Mouse (Mus musculus) cortical plate, adult 2 months (tissue): Measurements from ENCODE around the gene H2afy2. TPM values are rescaled to one million over a fixed set of nuclear protein-coding genes. Genes with fewer than 3 reads are reported as not detected.

Experiments used
- H3K27ac ChIP-seq: fragments of 200-500 bp; 2 replicates; pipeline ENCODE4 v1.5.1; 2012; ENCODE audit warnings: low read length, control low read depth, inconsistent platforms; ENCODE audit not compliant: insufficient read depth
- H3K4me1 ChIP-seq: fragments of 200-500 bp; 2 replicates; pipeline ENCODE4 v1.6.1; 2011; ENCODE audit warnings: low read length; ENCODE audit not compliant: control insufficient read depth, insufficient read depth
- H3K4me3 ChIP-seq: fragments of 200-500 bp; 2 replicates; pipeline ENCODE4 v1.5.1; 2011; ENCODE audit warnings: mild to moderate bottlenecking, low read length, control low read depth; ENCODE audit not compliant: insufficient read depth
- CTCF ChIP-seq: fragments of 200-500 bp; IDR thresholded peaks from 2 replicates; pipeline ENCODE4 v1.5.1; 2011; ENCODE audit warnings: mild to moderate bottlenecking, control low read depth, low read length; ENCODE audit not compliant: insufficient read depth; ENCODE audit errors: extremely low read depth
- POLR2A ChIP-seq: fragments of 200-500 bp; IDR thresholded peaks from 2 replicates; pipeline ENCODE4 v1.6.1; 2011; ENCODE audit warnings: mild to moderate bottlenecking, low read length, control low read depth; ENCODE audit not compliant: insufficient read depth; ENCODE audit errors: extremely low read depth
- polyA plus RNA-seq: library from polyadenylated mRNA; depleted of rRNA; stranded (reverse); fragments of >200 nt; gene quantifications from 2 replicates; pipeline ENCODE4 v1.2.3, GENCODE M21; 2012

H2afy2 gene
- polyA plus RNA-seq, 1 experiment, result 17.9 TPM

GRCm38 (mm10) chr10:61757022-61757421 is 26.9 kb downstream of the H2afy2 start:
- H3K4me1 ChIP-seq, result peaks cover 2% of the 10 kb centered on the region; the same call in 1 of the 2 replicates
- H3K27ac ChIP-seq, result no peak overlapping the region
- no peak overlapping the region for H3K4me3 ChIP-seq
- TF ChIP-seq POLR2A (no peak), CTCF (no peak)

DNA sequence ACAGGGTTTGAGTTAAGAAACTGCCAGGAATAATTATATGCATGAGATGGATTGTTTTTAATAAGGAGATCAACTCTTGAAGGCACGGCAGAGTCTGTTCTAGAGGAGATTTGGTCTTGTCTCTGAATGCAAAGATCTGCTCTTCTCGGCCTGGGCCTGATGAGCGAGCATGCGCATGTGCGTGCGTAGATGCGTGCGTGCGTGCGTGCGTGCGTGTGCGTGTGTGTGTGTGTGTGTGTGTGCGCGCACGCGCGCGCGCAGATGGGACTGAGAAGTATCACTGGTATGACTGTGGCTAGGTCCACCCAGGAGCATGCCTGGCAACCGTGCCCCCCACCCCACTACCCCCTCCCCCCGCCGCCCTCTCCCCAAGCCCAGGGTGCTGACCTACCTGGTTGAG is 30.9 kb downstream of the H2afy2 start:
- no peak overlapping the region for H3K27ac ChIP-seq
- no peak for TF ChIP-seq POLR2A
- TF ChIP-seq CTCF, result no peak
- H3K4me3 ChIP-seq, result no peak overlapping the region
- H3K4me1 ChIP-seq, result no peaks in the 10 kb centered on the region

DNA sequence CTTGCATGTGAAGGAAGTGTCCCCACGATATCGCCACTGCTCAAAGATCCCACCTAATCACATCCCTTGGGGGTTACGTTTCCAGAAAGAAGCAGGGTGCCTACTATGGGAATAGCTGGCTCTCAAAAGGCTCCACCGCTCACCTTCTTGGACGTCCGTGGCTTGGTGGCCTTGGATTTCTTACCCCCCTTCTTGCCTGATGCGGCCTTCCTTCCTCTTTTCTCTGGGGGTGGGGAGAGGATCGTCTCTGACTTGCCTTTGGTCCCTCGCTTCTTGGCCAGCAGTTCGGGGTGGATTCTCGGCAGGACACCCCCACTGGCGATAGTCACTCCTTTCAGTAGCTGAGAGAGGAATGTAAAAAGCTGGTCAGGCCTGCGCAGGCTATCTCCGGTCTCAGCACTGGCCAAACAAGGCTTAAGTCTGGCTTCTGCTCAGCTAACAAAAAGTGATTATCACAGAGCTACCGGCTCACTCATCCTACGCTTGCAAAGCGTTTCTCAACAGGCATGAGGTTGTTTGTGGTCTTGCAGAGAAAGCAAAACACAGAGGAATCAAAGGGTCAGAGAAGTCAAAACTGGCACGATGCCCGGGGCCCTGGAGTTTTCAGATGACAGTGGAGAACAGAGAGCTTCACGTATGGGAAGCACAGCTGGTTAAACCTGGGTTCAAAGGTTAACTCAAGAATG is 32.3 kb downstream of the H2afy2 start:
- Histone ChIP-seq H3K4me3 (no peak overlapping the region), H3K27ac (no peak overlapping the region), H3K4me1 (no peaks in the 10 kb centered on the region)
- TF ChIP-seq POLR2A (no peak), CTCF (no peak)

GRCm38 (mm10) chr10:61750014-61750413 is 33.9 kb downstream of the H2afy2 start:
- Histone ChIP-seq H3K27ac (no peak overlapping the region), H3K4me1 (no peaks in the 10 kb centered on the region), H3K4me3 (no peak overlapping the region)
- TF ChIP-seq CTCF (no peak), POLR2A (no peak)

DNA sequence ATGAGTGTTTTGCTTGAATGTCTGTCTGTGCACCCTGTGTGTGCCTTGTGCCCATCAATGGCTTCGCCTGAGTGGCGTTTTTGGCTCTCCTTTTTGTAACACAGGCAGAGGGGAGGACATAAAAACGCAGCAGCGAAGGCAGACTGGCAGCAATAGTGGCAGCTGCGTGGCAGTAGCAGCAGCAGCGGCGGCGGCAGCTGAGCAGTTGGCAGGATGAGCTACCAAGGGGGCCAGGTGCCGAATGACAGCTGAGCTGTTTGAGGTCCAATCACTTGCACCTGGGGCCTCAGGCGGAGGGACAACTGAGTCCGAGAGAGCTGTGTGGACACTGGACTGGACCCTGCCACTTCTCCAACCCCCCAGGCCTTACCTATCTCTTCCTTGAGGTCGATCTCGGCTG is 36.6 kb downstream of the H2afy2 start:
- Histone ChIP-seq H3K4me3 (no peak overlapping the region), H3K4me1 (no peaks in the 10 kb centered on the region), H3K27ac (no peak overlapping the region)
- no peak for TF ChIP-seq CTCF

- no peak overlapping the region for H3K27ac ChIP-seq
- H3K4me3 ChIP-seq, result no peak overlapping the region
- H3K4me1 ChIP-seq, result no peaks in the 10 kb centered on the region
- peak; percentile 29; the same call in 1 of the 2 replicates for TF ChIP-seq CTCF
- TF ChIP-seq POLR2A, result no peak
Observed at GRCm38 (mm10) chr10:61745133-61745532, 38.8 kb downstream of the H2afy2 start.

- H3K4me3 ChIP-seq, result no peak overlapping the region
Observed at GRCm38 (mm10) chr10:61742336-61742735, 41.6 kb downstream of the H2afy2 start.

GRCm38 (mm10) chr10:61741873-61742272 is 42.1 kb downstream of the H2afy2 start:
- no peak overlapping the region for H3K4me3 ChIP-seq
- TF ChIP-seq POLR2A (no peak), CTCF (no peak)

More at GRCm38 (mm10) chr10:61742336-61742735, 41.6 kb downstream of the H2afy2 start:
- H3K4me1 ChIP-seq, result no peaks in the 10 kb centered on the region
- TF ChIP-seq POLR2A (no peak), CTCF (no peak)
- no peak overlapping the region for H3K27ac ChIP-seq

DNA sequence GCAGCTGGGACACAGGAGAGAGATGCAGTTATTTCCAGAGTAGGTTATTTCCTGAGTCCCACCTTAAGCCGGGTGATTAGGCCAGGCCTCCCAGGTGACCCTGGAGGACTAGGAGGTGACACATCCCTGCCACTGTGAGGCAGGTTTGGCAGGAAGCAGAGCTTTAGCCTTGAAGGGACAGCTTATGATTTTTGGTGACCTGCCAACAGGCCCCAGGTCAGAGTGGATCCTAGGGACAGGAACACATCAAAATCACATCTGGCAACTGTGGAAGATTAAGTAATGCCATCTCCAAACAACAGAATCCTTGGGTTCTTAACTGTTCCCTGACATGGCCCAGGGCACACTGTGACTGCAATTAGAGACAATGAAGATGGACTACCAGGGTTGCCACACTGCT is 42.6 kb downstream of the H2afy2 start:
- TF ChIP-seq CTCF (no peak), POLR2A (no peak)
- Histone ChIP-seq H3K4me3 (no peak overlapping the region), H3K4me1 (peaks cover 2% of the 10 kb centered on the region; the same call in 1 of the 2 replicates), H3K27ac (no peak overlapping the region)

More at GRCm38 (mm10) chr10:61741873-61742272, 42.1 kb downstream of the H2afy2 start:
- H3K27ac ChIP-seq, result no peak overlapping the region
- no peaks in the 10 kb centered on the region for H3K4me1 ChIP-seq

GRCm38 (mm10) chr10:61738126-61738525 is 45.8 kb downstream of the H2afy2 start:
- TF ChIP-seq CTCF (no peak), POLR2A (no peak)
- Histone ChIP-seq H3K4me3 (no peak overlapping the region), H3K4me1 (peaks cover 2% of the 10 kb centered on the region; the same call in 1 of the 2 replicates), H3K27ac (no peak overlapping the region)
